In the genomic region with DNA sequence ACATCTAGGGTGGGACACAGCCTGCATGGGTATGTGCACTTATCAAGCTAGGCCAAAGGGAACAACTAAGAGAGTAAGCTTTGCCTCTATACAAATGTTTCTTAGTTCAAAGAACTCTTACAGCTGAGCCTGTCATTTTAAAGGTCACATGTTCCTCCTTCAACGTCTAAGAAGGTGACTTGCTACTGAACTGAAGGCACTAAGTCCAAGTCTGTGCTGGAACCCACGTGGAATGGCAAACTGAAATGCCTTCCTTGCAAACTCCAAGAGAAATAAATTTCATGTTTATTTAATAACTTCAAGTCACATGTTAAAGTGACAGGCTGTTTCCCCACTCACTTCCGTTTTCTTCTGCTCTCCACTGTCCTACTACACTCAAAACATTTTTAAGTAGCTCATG, we compare ENCODE assay signal across 30 mouse cellular contexts. TPM values are rescaled to one million over a fixed set of nuclear protein-coding genes. Genes with fewer than 3 reads are reported as not detected.
DNase-seq lines count a peak whose midpoint lies in the region; ATAC-seq and TF ChIP-seq lines count a peak whose summit lies in the region.
"Had no signal": no experiment of that assay in that cellular context is flagged by ENCODE, and none has a peak within 500 bp of the region (broad histone marks: within the 10 kb centered on the region; RNA-seq: fewer than 3 reads in every experiment).

No protein-coding gene starts in this region.

- no peaks in the 10 kb centered on the region for H3K27me3 ChIP-seq in MEL (ENCODE audit: control insufficient read depth in 1 of 2, insufficient read depth in 2 of 2, low read length in 2 of 2)
- H3K27me3 ChIP-seq: CH12.LX; embryonic facial prominence, embryonic 13.5 days; embryonic facial prominence, embryonic 15.5 days; forebrain, embryonic 12.5 days had no signal

- DNase-seq in kidney, adult 9 months = peak; percentile 43
- DNase-seq in kidney, adult 11 months = no peak
- DNase-seq in thymus, postnatal 25 days = peak; percentile 4
- no peak for DNase-seq in thymus, adult 18-20 months
- peak; percentile 53 for DNase-seq in MEL (ENCODE audit: low read depth, low spot score)
- peak; percentile 17 for DNase-seq in naive thymus-derived CD4-positive, alpha-beta T cell, adult 2 months (ENCODE audit: low read depth)
- DNase-seq in adrenal gland, adult (ENCODE audit: inconsistent age in 2 of 2, low spot score in 1 of 2) = no peak
- DNase-seq: adrenal gland, adult 8-10 months; adrenal gland, postnatal 36 days; cerebellum, adult 11 months; cerebellum, adult 18-20 months; cerebellum, adult 8-10 months; cerebellum, adult 9-11 months; cerebellum, postnatal 14 days; cerebellum, postnatal 36 days had no signal

- no peaks in the 10 kb centered on the region for H3K79me2 ChIP-seq in MEL (ENCODE audit: control insufficient read depth, insufficient read depth, low read length, poor library complexity)

- TF ChIP-seq CTCF in MEL (IDR thresholded peaks at IDR 0.05 in 2 of 3, conservative IDR thresholded peaks at IDR 0.05 in 1 of 3; ENCODE audit: control insufficient read depth in 1 of 3, insufficient read depth in 1 of 3, low read depth in 2 of 3, low read length in 3 of 3, poor library complexity in 1 of 3, severe bottlenecking in 1 of 3) = no peak

- peak overlapping the region; percentile 33; the same call in 1 of the 2 replicates for H3K9ac ChIP-seq in MEL (ENCODE audit: control insufficient read depth, low read depth, low read length, poor library complexity, severe bottlenecking)
- H3K9ac ChIP-seq: embryonic facial prominence, embryonic 13.5 days; embryonic facial prominence, embryonic 15.5 days; forebrain, embryonic 12.5 days had no signal

- TF ChIP-seq RAD21 in MEL (IDR thresholded peaks at IDR 0.05; ENCODE audit: low read depth, low read length) = no peak

- TF ChIP-seq EP300 in MEL (IDR thresholded peaks at IDR 0.05; ENCODE audit: low read depth in 1 of 2, low read length in 2 of 2) = no peak

- no peak for ATAC-seq in megakaryocyte progenitor cell, adult 5-6 weeks (replicated peaks; ENCODE audit: poor library complexity)
- ATAC-seq: forebrain, embryonic 14.5 days; forebrain, embryonic 16.5 days had no signal

- peak overlapping the region; percentile 14 to 44; a peak in 2 of 4 replicates for H3K4me3 ChIP-seq in MEL (ENCODE audit: control insufficient read depth in 1 of 2, insufficient read depth in 1 of 2, low read depth in 2 of 2, low read length in 2 of 2)
- H3K4me3 ChIP-seq: embryonic facial prominence, embryonic 13.5 days; embryonic facial prominence, embryonic 15.5 days; erythroblast, embryonic 14.5 days; forebrain, embryonic 10.5 days; forebrain, embryonic 12.5 days had no signal

- H3K27ac ChIP-seq in MEL (ENCODE audit: control insufficient read depth, low read depth, low read length) = peak overlapping the region; percentile 30
- H3K27ac ChIP-seq: embryonic facial prominence, embryonic 13.5 days; embryonic facial prominence, embryonic 15.5 days; forebrain, embryonic 10.5 days; forebrain, embryonic 12.5 days had no signal

- peaks cover 0 to 2% of the 10 kb centered on the region in 2 experiments; a peak in 2 of 4 replicates for H3K4me1 ChIP-seq in MEL (ENCODE audit: control insufficient read depth in 1 of 2, insufficient read depth in 2 of 2, low read length in 2 of 2)
- H3K4me1 ChIP-seq: embryonic facial prominence, embryonic 15.5 days; forebrain, embryonic 10.5 days; forebrain, embryonic 12.5 days had no signal

- TF ChIP-seq POLR2A in MEL (IDR thresholded peaks at IDR 0.05; ENCODE audit: control insufficient read depth in 1 of 2, insufficient read depth in 1 of 2, low read depth in 1 of 2, low read length in 2 of 2, poor library complexity in 1 of 2) = no peak

- no peaks in the 10 kb centered on the region for H3K9me3 ChIP-seq in MEL (replicated peaks; ENCODE audit: insufficient read depth, low read length)
- H3K9me3 ChIP-seq: embryonic facial prominence, embryonic 13.5 days; embryonic facial prominence, embryonic 15.5 days; forebrain, embryonic 10.5 days; forebrain, embryonic 12.5 days; G1E had no signal

- H3K36me3 ChIP-seq in MEL (ENCODE audit: control insufficient read depth in 1 of 2, insufficient read depth in 2 of 2, low read length in 2 of 2) = peaks cover 0 to 2% of the 10 kb centered on the region in 2 experiments; a peak in 1 of 4 replicates
- H3K36me3 ChIP-seq: embryonic facial prominence, embryonic 13.5 days; embryonic facial prominence, embryonic 15.5 days; forebrain, embryonic 10.5 days; forebrain, embryonic 12.5 days; G1E had no signal

TF ChIP-seq in MEL, 35 proteins besides CTCF, POLR2A, EP300 and RAD21:
- TF ChIP-seq CHD2 (IDR thresholded peaks at IDR 0.05; ENCODE audit: low read length) (no peak), MXI1 (IDR thresholded peaks at IDR 0.05; ENCODE audit: low read depth, low read length) (peak; percentile 34; the same call in 1 of the 2 replicates), SIN3A (IDR thresholded peaks at IDR 0.05; ENCODE audit: low read length) (peak; percentile 14; the same call in 1 of the 2 replicates), USF1 (IDR thresholded peaks at IDR 0.05; ENCODE audit: low read depth, low read length) (peak; percentile 59)
TF ChIP-seq in MEL: peak in this region for 3.

RNA-seq across cellular contexts. Expression of a gene that starts 10.5 kb away (rescaled TPM):
- not detected in 2 replicates for total RNA-seq in MEL (2012; rRNA removed)
- not detected for polyA plus RNA-seq in MEL (2012; ENCODE audit: insufficient read depth in 1 of 2, insufficient read length in 2 of 2, low read depth in 1 of 2, low replicate concordance in 2 of 2, missing spikeins in 1 of 2)
- total RNA-seq in megakaryocyte progenitor cell, adult 5-6 weeks (2015) = not detected in 2 replicates
- total RNA-seq in megakaryocyte progenitor cell, adult 5-6 weeks (2017) = not detected in 2 replicates
- total RNA-seq: adrenal gland, adult 18-20 months; adrenal gland, postnatal 14 days; adrenal gland, postnatal 36 days; CH12.LX; common myeloid progenitor, adult 5-6 weeks; G1E had no signal
- polyA plus RNA-seq: erythroblast, embryonic 14.5 days; forebrain, embryonic 14.5 days; G1E had no signal

RNA-seq across cellular contexts. Expression of a gene that starts 18.4 kb away (rescaled TPM):
- not detected in 2 replicates for total RNA-seq in MEL (2012; rRNA removed)
- not detected for polyA plus RNA-seq in MEL (2012; ENCODE audit: insufficient read depth in 1 of 2, insufficient read length in 2 of 2, low read depth in 1 of 2, low replicate concordance in 2 of 2, missing spikeins in 1 of 2)
- total RNA-seq in megakaryocyte progenitor cell, adult 5-6 weeks (2015) = not detected in 2 replicates
- not detected in 2 replicates for total RNA-seq in megakaryocyte progenitor cell, adult 5-6 weeks (2017)
- total RNA-seq: CH12.LX; common myeloid progenitor, adult 5-6 weeks had no signal
- polyA plus RNA-seq: CD4-positive, CD25-positive, alpha-beta regulatory T cell, adult 4 months; embryonic facial prominence, embryonic 11.5 days; embryonic facial prominence, embryonic 13.5 days; erythroblast, embryonic 14.5 days; forebrain, embryonic 10.5 days; forebrain, embryonic 12.5 days; forebrain, embryonic 14.5 days; forebrain, embryonic 16.5 days; G1E had no signal

RNA-seq across cellular contexts. Expression of a gene that starts 52.6 kb away (rescaled TPM):
- total RNA-seq in MEL (2012; rRNA removed) = 0.36 and 0.54 TPM in 2 replicates
- polyA plus RNA-seq in MEL (2012; ENCODE audit: insufficient read depth in 1 of 2, insufficient read length in 2 of 2, low read depth in 1 of 2, low replicate concordance in 2 of 2, missing spikeins in 1 of 2) = 1 to 10 TPM in 1 of 2 experiments, not detected in 1; 1.1 TPM
- 1.3 and 1.4 TPM in 2 replicates for total RNA-seq in megakaryocyte progenitor cell, adult 5-6 weeks (2015)
- total RNA-seq in megakaryocyte progenitor cell, adult 5-6 weeks (2017) = 3.5 TPM in 1 of 2 replicates, not detected in the other
- total RNA-seq: common myeloid progenitor, adult 5-6 weeks had no signal
- polyA plus RNA-seq: G1E had no signal

RNA-seq across cellular contexts. Expression of a gene that starts 58.1 kb away (rescaled TPM):
- total RNA-seq in MEL (2012; rRNA removed) = 570 and 598 TPM in 2 replicates
- polyA plus RNA-seq in MEL (2012; ENCODE audit: insufficient read depth in 1 of 2, insufficient read length in 2 of 2, low read depth in 1 of 2, low replicate concordance in 2 of 2, missing spikeins in 1 of 2) = 1,000 to 10,000 TPM in 1 of 2 experiments, 100 to 1,000 TPM in 1; 485 to 1,425 TPM
- total RNA-seq in megakaryocyte progenitor cell, adult 5-6 weeks (2015) = 568 and 575 TPM in 2 replicates
- total RNA-seq in megakaryocyte progenitor cell, adult 5-6 weeks (2017) = 901 and 1,100 TPM in 2 replicates

RNA-seq across cellular contexts. Expression of a gene that starts 58.8 kb away (rescaled TPM):
- total RNA-seq in MEL (2012; rRNA removed) = 238 and 257 TPM in 2 replicates
- 100 to 1,000 TPM in 1 of 2 experiments, not detected in 1; 202 TPM for polyA plus RNA-seq in MEL (2012; ENCODE audit: insufficient read depth in 1 of 2, insufficient read length in 2 of 2, low read depth in 1 of 2, low replicate concordance in 2 of 2, missing spikeins in 1 of 2)
- total RNA-seq in megakaryocyte progenitor cell, adult 5-6 weeks (2015) = 168 and 184 TPM in 2 replicates
- total RNA-seq in megakaryocyte progenitor cell, adult 5-6 weeks (2017) = 213 TPM in 2 replicates

Comparison
In these comparisons a context has a peak if more than half of its experiments do, and no peak if none do; other contexts are left out.
1. DNase-seq: peak in kidney, adult 9 months (single experiment), thymus, postnatal 25 days (single experiment), MEL (single experiment) and naive thymus-derived CD4-positive, alpha-beta T cell, adult 2 months (single experiment); none in kidney, adult 11 months (single experiment), thymus, adult 18-20 months (0 of 2) and adrenal gland, adult (0 of 2).